Mouse (Mus musculus) mouse trophoblast stem cell (cell line): Measurements from ENCODE around the gene Dnajb13.

Experiments
- in situ Hi-C, 2 experiments: fragments of 300-500 bp; cut with MseI, MboI; formaldehyde crosslinking; loops; 2 replicates in 1 of 2; 3 replicates in 1 of 2; pipeline ENCODE4 v1.15.1; 2025

Gene Dnajb13

DNA sequence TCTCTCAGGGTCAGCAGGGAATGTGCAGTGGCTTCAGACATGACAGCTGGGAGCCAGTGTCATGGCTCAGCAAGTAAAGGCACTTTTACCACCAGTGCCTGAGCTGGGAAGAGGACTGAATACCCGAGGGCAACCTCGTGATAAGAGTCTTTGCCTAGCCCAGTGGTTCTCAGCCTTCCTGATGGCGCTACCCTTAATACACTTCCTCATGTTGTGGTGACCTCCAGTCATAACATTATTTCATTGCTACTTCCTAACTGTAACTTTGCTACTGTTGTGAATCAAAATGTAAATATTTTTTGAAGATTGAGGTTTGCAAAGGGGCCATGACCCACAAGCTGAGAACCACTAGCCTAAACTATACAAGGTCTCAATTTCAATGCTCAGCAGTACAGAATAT lies 6.1 kb downstream of the Dnajb13 start:
- in situ Hi-C loops: no loop called here

DNA sequence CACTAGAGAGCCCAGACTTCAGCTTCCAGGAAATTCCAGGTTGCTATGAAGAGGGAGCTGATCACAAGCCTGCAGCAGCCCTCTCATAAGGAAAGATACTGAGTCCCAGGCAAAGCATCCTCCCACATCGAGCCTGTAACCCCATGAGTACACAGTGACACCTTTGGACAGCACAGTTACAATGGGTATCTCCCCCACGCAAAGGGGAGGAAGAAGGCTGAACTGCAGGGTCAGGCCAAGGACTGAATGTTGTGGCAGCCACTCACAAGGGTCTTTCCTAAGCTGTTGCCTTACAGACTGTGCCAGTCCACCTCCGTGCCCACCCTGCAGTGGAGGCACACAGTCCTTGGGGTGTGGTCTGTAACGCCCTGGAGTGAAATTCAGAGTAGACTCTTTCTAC lies 8.3 kb downstream of the Dnajb13 start:
- in situ Hi-C loops: no loop called here

DNA sequence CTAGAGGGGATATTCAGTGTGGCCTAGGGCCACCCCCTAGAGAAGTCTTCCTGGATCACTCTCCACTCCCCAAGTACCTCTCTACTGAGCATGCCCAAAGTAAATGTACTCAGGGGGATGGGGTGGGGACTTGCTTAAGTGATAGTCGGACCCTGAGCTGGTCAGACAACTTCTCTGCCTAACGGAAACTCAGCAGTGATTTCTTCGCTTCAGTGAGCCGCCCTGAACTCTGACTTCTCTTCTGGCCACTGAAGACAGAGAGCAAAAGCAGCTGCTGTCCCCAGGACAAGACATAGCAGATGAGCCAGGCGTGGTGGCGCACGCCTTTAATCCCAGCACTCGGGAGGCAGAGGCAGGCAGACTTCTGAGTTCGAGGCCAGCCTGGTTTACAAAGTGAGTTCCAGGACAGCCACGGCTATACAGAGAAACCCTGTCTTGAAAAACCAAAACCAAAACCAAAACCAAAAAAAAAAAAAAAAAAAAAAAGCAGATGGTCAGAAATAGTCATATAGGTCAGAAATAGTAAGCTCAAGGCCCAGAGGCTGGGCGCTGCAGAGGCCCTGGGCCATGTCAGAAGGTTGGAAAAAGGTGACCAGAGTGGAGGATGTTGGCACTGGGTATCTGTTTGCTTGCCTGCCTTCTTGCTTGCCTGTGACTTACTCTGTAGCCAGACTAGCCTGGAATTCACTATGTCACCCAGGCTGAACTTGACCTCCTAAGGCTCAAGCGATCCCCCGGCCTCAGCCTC lies 9.8 kb downstream of the Dnajb13 start:
- in situ Hi-C loops: no loop called here

DNA sequence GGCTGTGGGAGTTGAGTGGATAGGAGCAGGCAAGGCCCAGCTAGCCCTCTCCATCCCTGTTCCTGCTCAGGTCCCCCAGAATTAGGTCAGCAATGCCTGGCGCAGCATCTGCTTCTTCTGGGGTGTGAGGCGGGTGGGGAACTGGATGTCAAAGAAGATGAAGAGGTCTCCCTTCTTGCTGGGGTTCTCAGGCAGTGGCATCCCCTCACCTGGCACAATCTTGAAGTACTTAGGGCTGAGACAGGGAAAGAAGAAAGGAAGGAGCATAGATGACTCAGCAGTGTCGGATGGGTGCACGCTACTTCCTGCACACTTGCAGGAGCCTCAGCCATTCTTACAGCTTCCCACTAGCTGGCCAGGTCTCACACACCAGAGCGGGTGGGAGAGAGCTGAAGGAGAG lies 11.7 kb downstream of the Dnajb13 start:
- in situ Hi-C loops: no loop called here

DNA sequence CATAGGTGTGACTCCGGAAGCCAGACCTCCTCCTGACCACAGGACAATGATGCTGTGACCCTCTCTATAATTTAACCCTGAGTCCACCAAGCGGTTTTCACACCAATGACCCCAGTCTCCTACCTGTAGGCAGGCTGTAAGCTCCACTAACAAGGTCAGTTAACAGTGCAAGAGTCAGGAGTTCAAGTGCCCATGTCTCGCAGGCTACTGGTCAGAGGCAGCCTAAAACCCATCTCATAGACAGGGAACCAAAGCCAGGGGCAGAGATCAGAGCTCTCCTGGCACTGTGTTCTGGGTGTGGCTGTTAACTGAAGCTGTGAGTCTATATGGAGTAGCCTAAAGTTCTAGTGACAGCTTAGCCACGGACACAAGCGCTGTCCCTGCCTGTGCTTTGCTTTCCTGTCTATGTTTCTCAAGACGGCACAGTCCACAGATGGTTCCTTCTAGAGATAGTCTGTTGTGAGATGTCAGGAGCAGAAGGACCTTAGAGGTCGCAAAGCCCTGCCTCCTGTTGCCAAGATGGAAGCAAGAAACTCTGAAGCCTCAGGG lies 12.3 kb downstream of the Dnajb13 start:
- in situ Hi-C loops: no loop called here

DNA sequence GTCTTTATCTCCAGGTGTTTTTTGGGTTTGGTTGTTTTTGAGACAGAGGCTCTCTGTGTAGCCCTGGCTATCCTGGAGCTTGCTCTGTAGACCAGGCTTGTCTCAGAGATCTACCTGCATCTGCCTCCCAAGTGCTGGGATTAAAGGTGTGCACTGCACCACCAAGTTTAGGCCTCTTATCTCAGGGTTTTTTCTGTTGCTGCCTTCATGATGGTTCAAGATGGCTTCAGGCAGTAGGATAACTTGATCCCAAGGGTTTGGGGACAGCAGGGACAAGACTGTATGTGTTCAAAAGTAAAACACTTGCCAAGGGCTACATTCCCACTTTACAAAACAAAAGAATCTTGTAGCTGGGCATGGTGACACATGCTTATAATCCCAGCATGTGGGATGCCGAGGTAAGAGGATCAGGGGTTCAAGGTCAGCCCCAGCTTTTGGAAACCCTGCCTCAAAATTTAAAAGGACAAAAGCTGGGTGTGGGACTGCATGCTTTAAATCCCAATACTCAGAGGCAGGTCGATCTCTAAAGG lies 12.9 kb downstream of the Dnajb13 start:
- in situ Hi-C loops: no loop called here

DNA sequence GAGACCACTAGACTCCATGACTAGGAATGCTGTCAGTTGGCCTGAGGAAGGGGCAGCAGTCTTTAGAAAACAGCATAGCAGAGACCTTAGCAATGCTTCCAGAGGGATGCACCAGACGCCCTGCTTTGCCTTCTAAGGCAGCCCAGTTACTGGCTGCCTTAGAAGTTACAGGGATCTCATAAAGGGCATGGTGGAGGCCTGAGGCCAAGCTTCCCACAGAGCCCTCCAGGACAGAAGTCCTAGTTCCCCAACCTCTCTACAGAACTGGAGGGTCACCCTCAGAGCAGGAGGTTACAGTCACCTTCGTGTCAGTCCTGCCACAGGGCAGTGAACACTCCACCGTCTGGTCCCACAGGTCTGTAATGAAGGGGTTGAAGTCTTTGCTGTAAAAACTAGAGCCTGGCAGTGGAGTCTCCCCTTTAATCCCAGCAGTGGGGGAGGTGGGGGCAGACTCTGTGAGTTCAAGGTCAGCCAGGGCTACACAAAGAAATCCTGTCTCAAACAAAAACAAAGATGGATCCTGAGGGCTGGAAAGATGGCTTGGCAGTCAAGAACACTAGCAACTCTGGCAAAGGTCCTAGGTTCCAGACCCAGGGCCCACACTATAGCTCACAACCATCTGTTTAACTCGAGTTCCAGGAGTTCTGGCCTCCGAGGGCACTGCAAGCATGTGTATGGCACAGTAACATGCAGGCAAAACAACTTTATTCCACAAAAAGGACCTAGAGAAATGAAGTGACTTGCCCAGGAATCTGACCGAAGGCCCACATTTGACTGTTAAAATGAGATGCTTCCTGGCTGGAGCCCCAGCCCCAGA lies 13.5 kb downstream of the Dnajb13 start:
- in situ Hi-C loops: no loop called here

DNA sequence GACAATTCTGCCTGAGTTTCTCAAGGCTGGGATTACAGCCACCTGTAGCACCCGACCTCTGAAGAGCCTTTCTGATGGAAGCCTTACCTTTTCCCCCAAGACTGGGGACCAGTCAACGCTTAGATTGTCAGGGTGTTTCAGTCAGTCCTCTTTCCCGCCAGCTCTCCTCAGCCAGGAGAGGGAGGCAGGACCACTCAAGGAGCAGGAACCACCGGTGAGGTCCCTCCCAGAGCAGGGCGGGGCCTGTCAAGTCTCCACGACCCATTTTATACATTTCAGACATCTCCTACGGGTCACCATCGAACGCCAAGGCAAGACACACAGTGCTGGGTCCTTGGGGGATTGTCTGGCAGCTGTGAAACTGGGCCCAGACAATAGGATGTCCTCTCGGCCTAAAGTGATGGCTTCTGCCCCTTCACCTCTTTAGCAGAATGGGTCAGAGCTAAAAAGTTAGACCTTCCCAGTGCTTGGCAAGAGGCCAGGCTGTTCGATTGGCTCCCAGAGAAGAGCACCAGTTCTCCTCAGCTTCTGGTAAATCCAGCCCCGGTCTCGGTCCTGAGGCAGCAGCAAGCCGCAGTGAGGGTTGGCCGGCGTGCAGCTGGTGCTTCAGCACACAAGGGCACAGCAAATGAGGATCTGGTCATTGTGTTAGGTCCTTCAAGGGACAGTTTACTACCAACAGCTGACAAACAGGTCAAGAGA lies 14.3 kb downstream of the Dnajb13 start:
- in situ Hi-C loops: no loop called here

DNA sequence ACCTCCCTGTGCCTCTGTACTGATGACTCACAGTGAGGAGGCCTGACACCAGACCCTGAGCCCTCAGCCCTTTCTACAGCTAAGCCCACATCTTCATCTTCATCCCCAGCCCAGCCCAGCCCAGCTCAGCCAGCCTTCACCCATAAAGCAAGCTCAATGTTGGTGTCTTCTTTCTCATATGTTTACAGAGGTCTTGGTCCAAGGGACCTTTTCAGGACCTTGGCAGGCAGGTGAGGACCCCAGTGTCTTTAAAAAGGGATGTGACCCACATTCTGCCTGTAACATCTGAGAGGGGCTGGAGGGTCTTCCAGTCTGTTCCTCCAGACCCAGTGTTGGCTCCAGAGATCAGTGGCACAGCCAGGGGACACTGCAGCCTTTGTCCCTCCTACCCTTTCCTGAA lies 15.3 kb downstream of the Dnajb13 start:
- in situ Hi-C loops: no loop called here

DNA sequence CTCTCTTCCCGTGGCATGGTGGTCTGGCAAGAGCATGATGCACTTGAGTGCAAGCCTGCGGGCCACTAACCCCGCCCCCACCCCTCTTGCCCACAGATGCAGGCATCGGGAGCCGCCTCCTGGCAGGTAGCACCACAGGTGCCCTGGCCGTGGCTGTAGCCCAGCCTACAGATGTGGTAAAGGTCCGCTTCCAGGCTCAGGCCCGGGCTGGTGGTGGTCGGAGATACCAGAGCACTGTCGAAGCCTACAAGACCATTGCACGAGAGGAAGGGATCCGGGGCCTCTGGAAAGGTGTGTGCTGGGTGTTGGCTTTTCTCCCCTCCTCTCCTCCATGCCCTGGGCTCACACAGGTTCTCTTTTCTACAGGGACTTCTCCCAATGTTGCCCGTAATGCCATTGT lies 16.8 kb downstream of the Dnajb13 start:
- in situ Hi-C loops: no loop called here

DNA sequence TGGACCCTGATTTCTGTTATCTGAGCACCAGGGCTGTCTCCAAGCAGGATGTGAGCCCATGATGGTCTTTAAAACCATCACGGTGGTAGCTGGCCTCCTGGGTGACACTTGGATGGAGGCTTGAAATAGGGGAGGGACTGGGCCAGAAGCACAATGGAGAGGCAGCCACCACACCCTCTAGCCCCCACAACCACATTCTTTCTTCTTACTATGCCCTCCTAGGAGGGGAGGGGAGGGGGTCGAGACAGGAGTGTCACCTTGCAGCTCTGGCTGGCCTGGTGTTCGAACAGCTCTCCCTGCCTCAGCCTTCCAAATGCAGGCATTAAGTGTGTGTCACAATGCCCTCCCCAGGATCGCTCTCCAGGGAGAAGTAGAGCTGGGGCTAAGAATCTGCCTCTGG lies 17.4 kb downstream of the Dnajb13 start:
- in situ Hi-C loops: no loop called here

DNA sequence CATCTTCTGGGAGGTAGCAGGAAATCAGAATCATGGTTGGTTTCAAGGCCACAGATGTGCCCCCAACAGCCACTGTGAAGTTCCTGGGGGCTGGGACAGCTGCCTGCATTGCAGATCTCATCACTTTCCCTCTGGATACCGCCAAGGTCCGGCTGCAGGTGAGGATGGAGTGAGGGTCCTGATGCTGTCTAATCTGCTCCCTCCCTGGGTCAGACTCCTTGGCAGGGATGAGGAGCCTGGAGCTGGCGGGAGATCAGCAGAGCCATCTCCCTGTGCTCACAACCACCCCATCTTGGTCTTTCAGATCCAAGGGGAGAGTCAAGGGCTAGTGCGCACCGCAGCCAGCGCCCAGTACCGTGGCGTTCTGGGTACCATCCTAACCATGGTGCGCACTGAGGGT lies 18.0 kb downstream of the Dnajb13 start:
- in situ Hi-C loops: no loop called here

DNA sequence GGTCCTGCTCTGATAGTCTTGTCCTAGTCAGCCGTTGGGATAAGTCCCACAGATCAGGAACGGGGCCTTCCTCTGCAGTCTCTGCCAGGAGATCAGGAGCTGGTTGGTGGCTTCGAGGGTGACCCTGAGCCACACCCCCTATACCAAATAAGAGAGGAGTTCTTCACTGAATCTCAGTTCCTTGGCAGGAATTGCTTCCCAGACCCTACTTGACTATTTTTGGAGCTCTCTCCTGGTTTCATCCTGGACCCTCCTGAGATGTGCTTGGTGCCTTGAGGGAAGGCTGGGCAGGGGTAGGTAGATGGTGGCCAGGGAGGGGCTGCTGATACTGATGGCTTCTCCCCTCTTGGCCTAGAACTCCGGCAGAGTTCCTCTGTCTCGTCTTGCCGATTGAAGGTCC lies 18.4 kb downstream of the Dnajb13 start:
- in situ Hi-C loops: no loop called here

DNA sequence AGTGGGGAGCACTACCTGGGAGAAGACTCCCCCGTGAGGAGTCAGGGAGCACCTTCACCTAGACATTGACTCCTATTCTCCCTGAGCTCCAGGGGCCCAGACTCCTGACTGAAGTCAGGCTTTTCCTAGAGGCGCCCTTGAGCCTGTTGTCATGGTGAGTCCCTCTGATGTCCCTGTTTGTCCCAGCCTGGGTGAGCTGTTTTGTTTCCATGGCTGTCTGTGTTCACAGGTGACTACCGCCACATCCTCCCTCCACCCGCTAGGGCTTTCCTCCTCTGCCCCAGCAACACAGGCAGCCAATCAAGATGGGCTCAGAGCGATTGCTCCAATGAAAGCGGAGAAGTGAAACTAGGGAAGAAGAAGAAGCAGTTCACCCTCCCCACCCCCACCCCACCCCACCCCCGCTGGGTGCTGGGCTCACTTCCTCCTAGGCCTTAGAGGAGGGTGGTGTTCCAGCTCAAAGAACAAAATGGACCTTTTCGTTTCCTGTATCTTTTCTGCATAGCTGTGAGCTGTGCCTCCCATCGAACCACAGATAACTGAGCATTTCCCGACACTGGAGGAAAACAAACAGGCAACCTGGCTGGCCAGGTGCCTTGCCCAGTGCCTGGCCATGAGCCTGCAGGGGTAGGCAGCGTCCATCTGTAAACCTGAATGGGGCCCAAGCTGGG lies 19.0 kb downstream of the Dnajb13 start:
- in situ Hi-C loops: no loop called here

DNA sequence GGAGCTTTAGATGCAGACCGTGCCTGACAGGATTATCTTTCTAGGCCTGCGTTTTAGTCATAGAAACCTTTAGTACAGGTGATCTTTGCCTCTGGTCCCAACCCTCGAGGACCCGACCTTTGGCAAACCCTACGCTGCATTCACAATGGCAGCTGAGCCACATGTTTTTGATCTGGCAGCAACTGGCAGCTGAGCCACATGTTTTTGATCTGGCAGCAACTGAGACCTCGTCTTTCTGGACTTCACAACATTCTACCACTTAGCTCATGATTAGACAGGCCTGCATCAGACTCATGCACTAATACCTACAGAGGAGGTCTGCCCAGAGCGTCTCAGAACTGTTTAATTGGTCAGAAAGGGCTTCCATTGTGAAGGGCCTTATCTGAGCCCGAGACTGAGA lies 19.7 kb downstream of the Dnajb13 start:
- in situ Hi-C loops: no loop called here

DNA sequence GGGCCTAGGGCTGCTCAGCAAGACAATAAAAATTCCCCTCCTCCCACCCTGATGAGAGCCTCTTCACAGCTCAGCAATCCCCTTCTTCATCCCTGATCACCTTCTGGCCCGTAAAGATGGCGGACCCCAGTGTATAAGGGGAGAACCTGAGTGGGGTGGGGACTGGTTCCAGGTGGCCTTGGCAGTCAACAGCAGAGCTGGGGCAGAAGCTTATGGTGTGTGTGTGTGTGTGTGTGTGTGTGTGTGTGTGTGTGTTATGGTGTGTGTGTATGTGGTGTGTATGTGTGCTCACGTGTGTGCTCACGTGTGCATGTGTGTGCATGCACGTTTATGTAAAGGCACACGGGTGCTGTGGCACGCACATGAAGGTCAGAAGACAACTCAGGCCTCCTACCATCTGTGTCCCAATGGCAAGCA lies 20.3 kb downstream of the Dnajb13 start:
- in situ Hi-C loops: no loop called here

DNA sequence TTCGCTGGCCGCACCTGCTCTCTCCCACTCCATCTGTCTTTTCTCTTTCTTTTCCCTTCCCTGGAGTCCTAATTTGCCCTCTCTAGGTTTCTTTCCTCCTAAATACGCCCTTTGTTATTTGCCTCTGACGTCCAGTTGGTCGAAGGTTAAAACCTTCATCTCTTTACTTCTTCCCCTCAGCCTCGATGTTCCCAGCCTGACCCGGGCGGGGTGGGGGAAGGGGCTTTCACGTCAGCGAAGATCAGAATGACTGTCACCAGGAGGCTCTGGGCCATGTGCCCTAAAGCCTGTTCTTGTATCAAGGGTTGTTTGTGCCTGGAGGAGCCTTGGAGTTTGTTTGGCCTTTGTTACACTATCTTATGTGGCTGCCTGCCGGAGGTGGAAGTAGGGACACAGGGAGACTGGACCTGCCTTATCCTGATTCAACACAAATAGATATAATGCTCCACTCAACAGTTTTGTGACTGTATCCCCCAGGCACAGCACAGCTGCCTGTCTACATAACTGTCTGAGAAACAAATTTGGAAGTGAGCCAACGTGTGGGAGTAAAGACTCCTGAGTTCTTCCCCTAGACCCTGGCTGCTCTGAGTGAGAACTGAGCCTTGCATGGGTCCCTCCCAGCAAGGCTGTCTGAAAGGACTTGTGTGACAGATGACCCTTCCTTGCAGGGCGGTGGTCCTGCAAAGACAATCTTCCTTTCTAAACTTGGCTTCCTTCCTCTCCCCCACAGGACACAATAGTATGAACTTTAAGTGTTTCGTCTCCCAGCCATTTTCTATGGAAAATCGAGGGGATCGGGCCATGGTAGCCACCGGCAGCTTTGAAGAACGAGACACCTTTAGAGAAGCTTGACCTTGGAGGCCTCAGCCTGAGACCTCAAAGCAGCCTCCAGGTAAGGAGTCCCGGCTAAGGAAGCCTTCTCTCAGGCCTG lies 21.0 kb downstream of the Dnajb13 start:
- in situ Hi-C loops: no loop called here

DNA sequence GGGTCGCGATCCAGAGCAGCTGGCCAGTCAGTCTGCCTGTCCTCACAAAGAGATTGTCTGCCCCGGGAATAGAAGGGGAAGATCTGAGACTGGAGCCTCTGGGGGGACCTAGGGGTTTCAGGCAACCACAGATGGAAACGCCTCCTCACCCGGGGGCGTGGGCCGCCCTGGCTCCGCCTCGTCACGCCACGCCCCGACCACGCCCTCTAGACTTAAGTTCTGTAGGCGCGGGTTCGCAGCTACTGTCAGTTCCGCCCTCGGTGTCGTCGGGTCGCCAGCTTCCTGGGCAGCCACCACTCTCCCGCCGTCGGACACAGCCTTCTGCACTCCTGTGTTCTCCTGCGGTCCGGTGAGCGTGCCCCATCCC lies 21.7 kb downstream of the Dnajb13 start, which contains the start of gene Ucp2:
TSS of gene Ucp2 (plus strand) at position 221 of the 367 bp plus-strand sequence.
- in situ Hi-C loops: no loop called here

DNA sequence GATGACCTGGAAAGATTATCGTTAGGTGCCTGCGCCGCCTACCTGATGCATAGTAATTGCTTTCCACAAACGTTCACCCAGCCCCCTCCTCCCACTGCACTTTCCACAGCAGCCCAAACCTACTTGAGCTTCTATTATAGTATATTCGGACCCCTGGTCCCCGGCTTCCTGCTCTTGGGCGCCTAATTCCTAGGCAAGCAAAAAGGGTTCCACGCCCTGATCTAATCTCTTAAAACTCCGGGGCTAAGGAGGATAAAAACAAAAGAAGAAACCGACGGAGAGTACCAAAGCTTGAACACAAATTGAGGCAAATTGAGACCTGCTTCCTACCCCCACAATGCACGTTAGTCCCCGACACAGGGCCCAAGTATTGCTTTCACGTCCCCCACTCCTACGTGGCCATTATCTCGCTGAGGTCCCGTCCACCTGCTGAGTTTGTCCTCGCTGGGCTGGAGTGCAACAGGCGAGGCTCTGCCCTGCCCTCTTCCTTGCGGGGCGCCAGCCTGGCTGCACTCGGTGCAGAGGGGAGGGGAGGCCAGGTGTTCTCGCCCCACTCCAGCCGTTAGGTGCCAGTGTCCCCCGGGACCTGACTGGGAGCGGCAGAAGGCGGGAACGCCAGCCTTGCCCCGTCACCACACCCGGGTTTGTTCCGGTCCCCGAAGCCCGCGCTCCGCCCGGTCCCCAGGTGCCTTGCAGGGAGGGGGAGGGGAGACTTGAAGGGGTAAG lies 22.2 kb downstream of the Dnajb13 start:
- in situ Hi-C loops: no loop called here
